Mouse (Mus musculus) heart, postnatal 10 days (tissue): ENCODE data around the gene Cntnap2. TPM values are rescaled to one million over a fixed set of nuclear protein-coding genes. Genes with fewer than 3 reads are reported as not detected.

Experiments
- DNase-seq, 2 experiments: peaks; one replicate each; pipeline ENCODE4 v3.0.0; 2021
- intact Hi-C: fragments of 180-260 bp; cut with DNase I; formaldehyde crosslinking; loops from one replicate; pipeline ENCODE4 v1.15.1; 2025
- total RNA-seq, 2 experiments: library from RNA; stranded (reverse); gene quantifications; 2 replicates each; pipeline ENCODE4 v1.2.3; 2021

The Cntnap2 gene
- total RNA-seq, 2 experiments from 2014 or later = 0.12 TPM; not detected in 1

DNA sequence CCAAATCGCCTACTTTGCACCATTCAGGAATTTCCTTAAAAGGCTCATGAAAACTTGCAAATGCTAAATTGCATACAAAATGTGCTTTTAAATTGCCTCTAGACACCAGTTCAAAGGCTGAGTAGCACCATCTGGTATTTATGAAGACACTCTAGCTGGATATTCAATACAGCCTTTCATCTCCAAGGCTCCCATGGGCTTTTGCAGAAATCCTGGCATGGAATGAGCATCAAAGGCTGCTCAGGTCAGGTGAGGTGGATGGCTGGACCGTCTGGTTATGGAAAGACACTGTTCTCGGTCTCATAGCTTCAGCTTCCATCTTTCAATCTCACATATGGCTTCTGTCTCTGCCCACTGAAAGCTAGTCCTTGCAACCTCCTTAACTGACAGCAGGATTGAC lies 1515.9 kb downstream of the Cntnap2 start:
- no peak for DNase-seq
- intact Hi-C loops = no loop called here

DNA sequence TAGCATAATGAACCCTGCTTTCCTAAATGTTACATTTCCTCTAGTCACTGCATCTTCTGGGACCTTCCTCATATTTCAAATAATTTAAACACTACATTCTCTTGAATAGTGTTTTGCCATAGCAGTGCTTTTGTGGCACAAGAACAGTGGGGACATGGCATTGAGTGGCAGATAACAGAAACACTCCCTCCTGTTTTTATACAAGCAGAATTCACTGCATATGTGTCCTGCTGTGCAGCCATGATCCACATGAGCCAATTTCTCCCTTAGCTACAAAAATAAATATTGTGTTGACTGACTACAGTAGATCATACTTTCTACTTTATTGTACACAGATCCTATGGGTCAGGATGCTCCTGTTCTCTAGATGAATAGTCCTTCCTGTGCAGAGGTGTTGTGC lies 1553.2 kb downstream of the Cntnap2 start:
- DNase-seq = no peak
- intact Hi-C loops = no loop called here

DNA sequence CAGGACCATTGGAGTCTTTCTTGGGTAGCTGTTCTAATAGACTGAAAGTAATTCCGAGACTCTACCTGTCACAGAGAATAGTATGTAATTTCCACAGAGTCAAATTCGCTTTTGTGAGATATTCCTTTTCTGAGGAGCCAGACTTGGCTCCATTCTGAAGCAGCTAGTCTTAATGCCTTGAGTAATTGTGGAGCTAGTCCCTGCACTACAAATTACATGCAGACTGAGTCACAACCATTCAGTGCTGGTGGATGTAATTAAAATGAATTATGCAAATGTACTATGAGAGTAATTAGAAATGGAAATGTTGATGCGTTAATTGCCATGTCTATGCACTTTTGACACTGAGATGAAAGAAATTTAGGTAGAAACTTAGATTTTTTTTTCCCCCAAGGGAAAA lies 1553.7 kb downstream of the Cntnap2 start:
- no peak for DNase-seq

DNA sequence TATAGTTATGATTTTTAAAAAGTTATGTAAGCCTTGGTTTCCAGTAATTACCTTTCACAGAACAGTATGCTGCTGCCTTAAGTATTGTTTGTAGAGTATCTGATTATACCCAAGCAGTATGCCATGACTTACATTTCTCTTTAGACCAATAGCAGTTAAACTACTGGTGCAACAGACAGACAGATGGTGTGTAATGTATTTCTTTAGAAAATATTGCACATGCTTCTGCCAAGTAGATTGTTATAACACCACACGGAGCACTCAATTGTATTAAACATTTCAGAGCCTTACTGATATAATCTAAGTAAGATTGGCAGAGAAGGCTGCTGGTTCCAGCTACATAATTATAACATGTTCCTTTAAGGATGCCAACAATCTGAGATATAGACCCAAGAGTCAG lies 1609.9 kb downstream of the Cntnap2 start:
- DNase-seq = no peak
- intact Hi-C loops = no loop called here

More for the DNA sequence above, 1553.7 kb downstream of the Cntnap2 start:
- intact Hi-C loops = no loop called here

DNA sequence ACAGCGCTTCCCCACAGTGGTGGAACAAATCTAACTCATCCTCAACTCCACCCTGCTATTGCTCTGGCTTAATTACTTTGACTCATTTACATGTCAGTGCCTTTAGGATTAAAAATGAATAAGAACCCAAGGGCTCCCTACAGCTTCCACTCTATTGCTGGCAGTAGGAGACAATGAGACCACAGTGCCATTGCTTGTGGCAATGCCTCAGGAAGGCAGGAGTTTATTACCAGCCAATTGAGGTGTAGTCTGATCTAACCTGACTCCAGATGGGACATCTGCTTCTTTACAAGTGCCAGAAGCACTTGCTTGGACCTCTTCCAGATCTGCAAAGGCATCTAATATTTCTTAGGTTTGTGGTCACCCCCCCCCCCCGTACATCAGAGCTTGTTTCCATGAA lies 1615.9 kb downstream of the Cntnap2 start:
- intact Hi-C loops = no loop called here
- DNase-seq = no peak

DNA sequence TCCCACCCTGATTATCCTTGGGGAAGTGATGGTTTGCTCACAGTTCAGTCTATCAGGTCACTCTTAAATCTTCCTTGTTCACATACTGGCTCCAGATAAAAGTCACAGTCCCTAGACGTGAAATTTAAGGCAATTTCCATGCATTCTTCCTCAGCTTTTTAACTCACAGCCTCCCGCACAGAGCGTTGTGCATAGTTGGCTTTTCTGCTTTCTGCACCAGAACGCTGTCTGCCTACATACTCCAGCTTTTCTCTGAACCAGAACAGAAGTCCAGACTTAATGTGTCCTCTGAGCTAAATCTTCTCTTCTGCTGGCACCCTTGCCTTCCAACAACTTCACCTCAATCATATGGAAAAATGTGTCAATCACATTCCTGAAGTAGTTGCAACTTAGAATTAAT lies 1616.5 kb downstream of the Cntnap2 start:
- intact Hi-C loops = no loop called here
- DNase-seq = no peak

DNA sequence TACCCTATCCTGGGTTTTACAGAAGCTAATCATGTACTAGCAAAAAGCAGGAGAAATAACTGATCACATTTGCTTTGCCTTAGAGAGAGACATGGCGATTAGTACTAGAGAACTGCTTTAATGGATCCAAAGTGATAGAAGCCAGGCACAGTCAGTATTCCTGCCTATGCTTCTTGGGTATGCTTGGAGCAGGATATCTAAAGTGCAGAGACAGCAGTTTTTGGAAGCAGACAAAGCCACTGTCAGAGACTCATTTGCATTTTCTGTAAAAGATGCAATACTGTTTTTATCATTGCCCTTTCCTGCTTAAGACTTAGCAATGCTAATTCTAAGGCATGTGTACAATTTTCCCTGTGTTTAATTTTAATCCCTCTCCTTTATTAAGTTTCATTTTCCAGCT lies 1637.0 kb downstream of the Cntnap2 start:
- no peak for DNase-seq
- intact Hi-C loops = no loop called here

DNA sequence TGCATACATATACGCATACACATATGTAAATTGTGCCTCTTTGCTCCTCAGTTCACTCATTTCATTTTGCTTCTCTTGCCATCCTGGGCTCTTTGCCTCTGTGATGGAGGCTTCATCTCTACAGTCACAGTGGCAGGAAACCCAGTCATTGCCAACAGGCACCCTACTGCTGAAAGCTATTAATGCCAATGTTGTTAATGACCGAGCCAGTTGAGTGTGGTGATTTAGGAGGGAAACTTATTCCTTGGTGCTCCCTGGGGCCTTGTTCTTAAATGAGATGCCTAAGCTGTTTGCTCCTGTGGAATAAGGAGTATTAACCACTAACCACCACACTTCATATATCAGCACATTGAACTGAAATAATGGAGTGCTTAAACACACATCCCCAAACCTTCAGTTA lies 1640.2 kb downstream of the Cntnap2 start:
- DNase-seq = no peak
- intact Hi-C loops = no loop called here

DNA sequence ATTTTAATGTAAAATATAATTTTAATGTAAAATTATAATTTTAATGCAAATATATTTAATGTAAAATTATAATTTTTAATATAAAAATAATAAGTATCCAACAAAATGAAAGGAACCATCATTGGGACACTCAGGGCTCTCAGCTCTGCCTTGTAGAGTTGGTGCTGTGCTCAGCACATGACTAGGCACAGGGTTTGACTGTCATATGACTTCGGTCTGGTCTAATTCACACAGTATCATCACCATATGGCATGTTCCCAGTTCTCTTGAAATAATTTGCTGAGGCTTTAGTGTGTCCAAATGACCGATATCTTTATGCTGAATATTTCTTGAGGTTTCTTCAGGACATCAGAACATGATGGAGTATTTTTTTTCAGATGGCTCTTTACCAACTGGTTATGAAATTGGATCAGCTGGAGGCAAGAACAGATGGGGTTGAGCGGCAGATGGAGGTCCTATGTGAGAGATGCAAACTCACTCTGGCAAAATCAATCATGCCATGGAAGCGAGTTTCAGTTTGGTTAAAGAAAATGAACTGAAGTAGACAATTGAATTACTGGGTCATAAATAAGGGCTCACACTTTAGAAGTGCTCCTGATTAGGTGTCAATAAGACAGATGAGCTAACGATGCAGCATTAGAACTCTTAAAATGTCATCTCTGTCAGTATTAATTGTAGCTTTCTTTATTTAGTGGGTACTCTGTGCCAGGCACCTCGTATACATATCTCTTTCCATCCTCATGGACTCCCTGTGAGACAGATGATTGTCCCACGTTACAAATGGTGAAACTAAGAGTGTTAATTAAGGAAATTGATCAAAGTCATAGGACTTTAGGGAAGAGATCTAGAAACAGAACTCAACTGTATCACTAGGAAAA lies 1645.4 kb downstream of the Cntnap2 start:
- intact Hi-C loops = no loop called here
- no peak for DNase-seq

DNA sequence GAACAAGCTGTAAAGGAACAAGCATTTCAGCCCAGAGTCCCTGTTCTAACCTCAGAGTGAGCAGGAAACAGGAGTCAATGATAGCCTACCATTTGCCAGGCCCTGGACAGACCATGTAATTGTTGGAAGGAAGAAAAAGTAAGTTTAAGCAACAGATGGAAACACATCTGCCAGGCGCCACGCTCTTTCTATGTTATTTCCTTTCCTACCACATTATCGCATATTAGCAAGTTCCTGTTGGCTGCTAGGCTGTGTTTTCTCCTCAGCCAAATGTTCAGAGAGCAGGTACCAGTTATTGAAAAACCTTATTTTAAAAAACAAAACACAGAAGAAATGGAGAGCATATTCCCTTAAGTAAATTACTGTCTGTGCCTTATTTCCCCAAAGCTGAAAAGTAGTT lies 1646.8 kb downstream of the Cntnap2 start:
- intact Hi-C loops = no loop called here
- DNase-seq = no peak

DNA sequence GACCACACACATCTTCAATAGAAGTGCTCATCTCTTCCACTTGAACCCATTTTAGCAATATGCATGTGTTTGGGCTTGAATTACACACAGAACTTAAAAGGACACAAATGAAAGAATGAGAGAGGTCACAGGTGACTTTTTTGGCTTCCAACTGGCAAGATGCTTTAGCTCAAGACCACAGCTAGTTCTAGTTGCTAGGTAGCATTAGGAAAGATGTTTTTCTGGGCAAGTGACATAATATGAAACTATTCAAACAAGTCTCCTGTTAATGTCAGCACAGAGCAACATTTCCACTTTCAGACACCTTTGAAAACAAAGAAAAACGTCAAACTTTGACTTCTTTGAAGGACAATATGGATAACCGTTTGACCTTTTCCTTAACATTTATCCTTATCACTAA lies 1657.4 kb downstream of the Cntnap2 start:
- no peak for DNase-seq
- intact Hi-C loops = no loop called here

DNA sequence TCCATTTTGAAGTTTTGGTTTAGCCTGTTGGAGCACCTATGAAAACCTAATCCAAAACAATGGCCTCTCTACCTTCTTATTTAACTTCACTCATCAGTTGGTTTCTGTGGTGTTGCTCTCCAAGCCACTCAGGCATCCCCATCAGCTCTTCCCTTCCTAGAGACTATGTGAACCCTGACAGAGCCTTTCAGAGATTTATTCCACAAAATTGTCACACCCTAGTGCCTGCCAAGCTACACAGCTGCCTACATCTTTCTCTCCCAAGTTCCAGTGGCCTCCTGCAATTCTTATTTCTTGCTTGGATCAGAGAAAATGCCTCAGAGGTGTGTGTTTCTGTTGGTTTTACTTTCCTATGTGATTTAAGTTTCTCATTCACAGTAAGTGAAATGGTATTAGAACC lies 1674.6 kb downstream of the Cntnap2 start:
- intact Hi-C loops = no loop called here
- DNase-seq = no peak

DNA sequence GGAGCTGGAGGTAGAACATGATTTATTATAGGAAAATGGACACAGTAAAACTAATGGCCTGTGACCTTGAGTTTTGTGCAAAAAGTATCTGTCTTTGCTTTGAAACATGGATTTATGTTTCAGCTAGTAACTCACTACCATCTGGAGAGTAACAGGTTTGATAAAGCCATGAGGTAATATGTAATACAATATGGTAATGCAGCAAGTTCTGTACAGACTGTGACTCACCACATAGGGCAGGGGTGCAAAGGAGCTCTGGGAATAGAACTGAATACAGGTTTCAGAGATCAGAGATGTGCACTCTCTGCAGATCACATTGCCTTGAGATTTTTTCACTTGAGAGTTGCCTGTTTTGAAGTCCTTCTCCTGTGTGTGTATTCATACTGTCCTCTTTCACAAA lies 1689.3 kb downstream of the Cntnap2 start:
- no peak for DNase-seq
- intact Hi-C loops = no loop called here

DNA sequence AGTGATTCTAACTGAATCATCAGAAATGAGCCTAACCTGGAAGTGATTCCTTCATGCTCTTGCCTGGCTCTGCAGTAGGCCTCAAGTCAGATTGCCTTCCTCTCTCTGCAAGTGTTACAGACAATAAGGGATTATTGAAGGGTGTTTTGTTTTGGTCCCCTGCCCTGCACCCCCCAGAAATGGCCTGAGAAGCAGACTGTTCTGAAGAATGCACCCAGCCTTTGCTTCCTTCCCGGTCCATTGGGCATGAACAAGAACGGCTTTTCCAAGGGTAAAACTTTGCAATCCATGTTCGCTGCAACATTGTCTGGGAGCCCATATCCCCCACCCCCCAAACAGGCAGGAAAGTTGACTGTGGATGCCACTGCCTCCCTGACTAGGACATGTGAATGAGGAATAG lies 1704.3 kb downstream of the Cntnap2 start:
- intact Hi-C loops = no loop called here
- no peak for DNase-seq

DNA sequence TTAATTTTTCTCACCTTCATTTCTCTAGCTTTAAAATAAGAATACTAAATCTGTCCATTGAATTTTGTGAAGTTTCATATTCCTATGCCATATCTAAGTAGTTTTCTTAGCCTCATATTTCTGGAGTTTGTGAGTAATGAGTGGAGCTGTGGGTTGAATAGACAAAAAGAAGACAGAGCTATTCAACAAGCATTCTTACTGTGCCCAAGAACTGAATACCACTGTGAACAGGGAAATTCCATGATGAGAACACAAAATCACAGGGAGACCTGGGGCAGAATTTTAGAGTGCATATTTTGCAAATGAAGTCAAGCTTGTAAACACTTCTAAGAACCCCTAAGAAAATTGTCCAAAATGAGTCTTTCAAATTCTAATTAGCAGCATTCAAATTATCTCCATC lies 1715.4 kb downstream of the Cntnap2 start:
- DNase-seq = no peak
- intact Hi-C loops = no loop called here

DNA sequence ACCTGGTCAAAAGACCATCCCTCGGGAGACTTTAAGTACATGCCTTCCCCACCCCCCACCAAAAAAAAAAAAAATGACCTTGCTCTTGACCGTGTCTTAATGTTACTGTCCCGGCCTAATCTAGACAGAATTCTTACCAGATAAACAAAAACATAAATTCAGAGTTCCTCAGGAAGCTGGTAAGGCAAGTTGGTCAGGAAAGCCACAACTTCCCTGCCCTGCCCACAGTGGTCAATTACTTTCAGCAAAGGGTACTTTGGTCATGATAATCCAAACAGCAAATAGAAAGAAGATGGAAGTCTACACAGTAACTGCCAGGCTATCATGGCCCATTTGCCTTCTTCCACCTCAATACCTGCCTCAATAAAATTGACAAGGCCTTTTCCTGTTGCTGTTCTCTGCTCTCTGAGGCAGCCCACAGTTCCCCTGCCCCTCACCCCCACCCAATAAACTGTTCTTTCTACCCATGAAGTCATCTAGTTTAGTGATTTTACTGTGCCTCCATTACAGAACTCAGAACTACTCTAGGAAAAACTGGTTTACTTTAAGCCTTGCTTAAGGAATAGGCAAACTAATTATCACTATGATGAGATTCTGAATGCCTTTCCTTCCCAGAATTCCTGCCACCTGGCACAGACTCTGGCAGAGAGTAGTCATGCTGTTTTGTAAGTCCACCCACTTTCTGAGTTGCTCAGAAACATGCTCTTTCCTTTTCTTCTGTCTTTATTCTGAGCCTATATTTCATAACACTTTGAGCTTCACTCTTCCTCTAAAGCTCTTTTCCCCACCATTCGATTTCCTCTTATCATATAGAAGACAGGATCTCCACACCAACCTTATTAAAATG lies 1743.3 kb downstream of the Cntnap2 start:
- DNase-seq = no peak
- intact Hi-C loops = no loop called here

DNA sequence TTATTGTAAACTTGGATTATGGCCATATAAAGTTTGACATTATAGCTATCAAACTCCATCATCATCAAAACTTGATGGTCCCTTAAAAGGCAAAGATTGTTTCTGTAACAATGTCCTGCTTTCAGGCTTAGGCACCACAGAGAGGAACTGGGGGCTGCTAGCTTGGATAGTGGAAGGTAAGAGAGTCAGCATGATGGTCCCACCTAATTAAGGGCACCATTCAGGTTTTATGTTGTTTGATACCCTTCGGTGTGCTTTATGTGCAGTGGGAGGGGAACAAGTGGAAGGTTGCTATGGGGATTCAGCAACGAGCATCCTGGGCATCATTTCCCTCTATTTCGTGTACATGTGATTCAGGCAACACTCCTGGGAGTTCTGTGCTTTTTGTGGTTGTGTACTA lies 1797.5 kb downstream of the Cntnap2 start:
- intact Hi-C loops = no loop called here
- DNase-seq = no peak

DNA sequence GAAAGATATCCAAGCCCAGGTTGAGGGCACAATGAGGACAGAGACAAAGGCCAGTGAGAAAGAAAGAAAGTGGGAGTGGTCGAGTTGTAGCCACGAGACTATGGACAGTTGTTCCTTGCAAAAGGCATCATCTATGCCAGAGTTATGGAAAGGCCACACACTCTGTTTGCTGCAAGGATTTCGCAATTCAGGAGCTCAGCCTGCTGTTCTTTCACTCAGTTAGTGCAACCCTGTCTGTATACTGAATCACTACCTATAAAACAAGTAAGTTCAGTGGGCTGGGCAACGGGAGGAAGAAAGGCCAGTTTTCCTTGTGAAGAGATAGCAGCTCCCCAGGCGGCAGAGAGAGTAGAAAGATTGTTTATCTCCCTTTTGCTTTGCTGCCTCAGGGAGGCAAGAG lies 1801.9 kb downstream of the Cntnap2 start:
- DNase-seq = no peak
- intact Hi-C loops = no loop called here

DNA sequence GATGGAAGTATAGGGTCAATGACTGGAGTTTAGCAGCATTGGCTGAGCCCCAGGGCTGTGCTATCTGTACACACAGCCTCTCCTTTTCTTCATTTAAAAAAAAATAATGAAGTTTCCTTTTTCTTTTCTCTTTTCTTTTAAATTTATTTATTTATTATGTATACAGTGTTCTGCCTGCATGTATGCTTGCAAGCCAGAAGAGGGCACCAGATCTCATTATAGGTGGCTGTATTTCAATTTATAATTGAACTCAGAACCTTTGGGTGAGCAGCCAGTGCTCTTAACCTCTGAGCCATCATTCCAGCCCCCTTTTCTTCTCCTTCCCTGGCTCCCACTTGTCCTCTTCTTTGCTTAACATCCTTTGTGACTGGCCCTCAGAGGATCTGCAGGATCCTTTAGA lies 1807.2 kb downstream of the Cntnap2 start:
- intact Hi-C loops = no loop called here
- no peak for DNase-seq

DNA sequence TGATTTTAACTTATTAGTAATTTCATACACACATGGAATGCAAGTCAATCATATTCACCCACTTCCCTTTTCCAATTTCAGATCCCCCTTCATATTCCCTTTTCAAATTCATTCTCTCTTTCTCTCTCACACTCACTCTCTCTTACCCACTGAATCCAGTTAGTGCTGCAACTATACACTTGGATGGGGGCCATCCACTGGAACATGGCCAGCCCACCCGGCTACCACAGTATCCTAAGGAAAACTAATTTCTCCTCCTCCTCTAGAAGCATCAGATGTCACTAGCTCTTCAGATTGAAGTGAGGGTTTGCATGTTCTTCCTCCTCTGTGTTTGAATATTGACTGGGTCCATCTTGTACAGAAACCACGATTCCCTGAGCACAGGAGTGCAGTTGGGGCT lies 1827.1 kb downstream of the Cntnap2 start:
- intact Hi-C loops = no loop called here

DNA sequence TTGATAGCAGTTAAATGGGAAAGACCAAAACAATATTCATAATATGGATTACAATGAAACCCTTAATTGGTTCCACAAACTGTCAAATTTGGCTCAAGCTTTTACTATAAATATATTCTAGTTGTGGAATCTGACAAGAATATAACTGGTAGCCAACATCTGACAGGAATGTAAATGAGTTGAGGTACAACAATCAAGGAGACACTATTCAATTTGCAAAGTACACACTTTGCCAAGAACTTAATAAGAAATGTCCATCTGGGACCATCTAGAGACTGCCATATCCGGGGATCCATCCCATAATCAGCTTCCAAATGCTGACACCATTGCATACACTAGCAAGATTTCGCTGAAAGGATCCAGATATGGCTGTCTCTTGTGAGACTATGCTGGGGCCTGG lies 1850.0 kb downstream of the Cntnap2 start:
- DNase-seq = no peak
- intact Hi-C loops = no loop called here

More for the DNA sequence above, 1827.1 kb downstream of the Cntnap2 start:
- no peak for DNase-seq

DNA sequence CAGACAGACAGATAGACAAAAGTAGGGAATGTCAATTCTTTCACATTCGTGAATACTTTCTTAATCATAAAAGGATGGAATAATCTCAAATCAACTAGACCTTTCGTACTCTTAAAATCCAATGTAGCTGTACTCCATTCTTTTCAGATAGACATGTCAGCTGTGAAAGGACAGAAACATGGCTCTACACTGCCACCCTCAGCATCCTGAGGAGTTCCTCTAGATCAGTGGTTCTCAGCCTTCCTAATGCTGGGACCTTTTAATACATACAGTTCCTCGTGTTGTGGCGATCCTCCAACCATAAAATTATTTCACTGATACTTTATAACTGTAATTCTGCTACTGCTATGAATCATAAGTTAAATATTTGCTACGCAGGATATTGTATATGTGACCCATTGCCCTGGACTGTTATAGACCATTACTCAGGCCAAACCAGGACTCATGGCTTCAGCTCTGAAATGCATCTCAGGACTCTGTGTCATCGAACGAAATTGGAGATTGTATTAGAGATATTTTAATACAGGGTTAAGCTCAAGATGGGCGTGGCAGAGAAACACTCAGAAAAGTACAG lies 1859.6 kb downstream of the Cntnap2 start:
- intact Hi-C loops = no loop called here
- DNase-seq = no peak
